Mouse (Mus musculus) MEL (cell line): ENCODE measurements at regions not wholly inside any gene's neighbourhood (a gene's known extent, or its start where the extent isn't known, plus 50 kb on each side); places are given as distances from the start of the nearest gene placed in this dataset.

Experiments used
- DNase-seq: peaks from one replicate; pipeline ENCODE4 v3.0.0; 2011; ENCODE audit warnings: low read depth, low spot score
- H3K27ac ChIP-seq: 2 replicates; pipeline ENCODE4 v1.5.1; 2012; ENCODE audit warnings: low read depth, mild to moderate bottlenecking, control low read depth, low read length, moderate library complexity; ENCODE audit not compliant: control insufficient read depth
- H3K27me3 ChIP-seq, 2 experiments: fragments of 150-350 bp in 1 of 2; sonication (generic) in 1 of 2; 2 replicates each; pipeline ENCODE4 v1.6.1; 2012; ENCODE audit warnings: low read length in 2 of 2, mild to moderate bottlenecking in 2 of 2, improper control_type of control experiment in 1 of 2, moderate library complexity in 1 of 2; ENCODE audit not compliant: insufficient read depth in 2 of 2, control insufficient read depth in 1 of 2
- H3K36me3 ChIP-seq, 2 experiments: 2 replicates each; pipeline ENCODE4 v1.6.1; 2012 to 2014; ENCODE audit warnings: low read length in 2 of 2, improper control_type of control experiment in 1 of 2, inconsistent platforms in 1 of 2, mild to moderate bottlenecking in 1 of 2; ENCODE audit not compliant: insufficient read depth in 2 of 2, control insufficient read depth in 1 of 2
- H3K4me1 ChIP-seq, 2 experiments: fragments of 150-350 bp in 1 of 2; sonication (generic) in 1 of 2; 2 replicates each; pipeline ENCODE4 v1.6.1; 2012; ENCODE audit warnings: low read length in 2 of 2, improper control_type of control experiment in 1 of 2, mild to moderate bottlenecking in 1 of 2; ENCODE audit not compliant: insufficient read depth in 2 of 2, control insufficient read depth in 1 of 2
- H3K4me3 ChIP-seq, 2 experiments: fragments of 150-350 bp in 1 of 2; sonication (generic) in 1 of 2; 2 replicates each; pipeline ENCODE4 v1.5.1; 2012; ENCODE audit warnings: low read depth in 2 of 2, low read length in 2 of 2, mild to moderate bottlenecking in 2 of 2, moderate library complexity in 2 of 2, control low read depth in 1 of 2, improper control_type of control experiment in 1 of 2; ENCODE audit not compliant: control insufficient read depth in 1 of 2, insufficient read depth in 1 of 2
- H3K79me2 ChIP-seq: 2 replicates; pipeline ENCODE4 v1.6.1; 2012; ENCODE audit warnings: mild to moderate bottlenecking, low read length, moderate library complexity; ENCODE audit not compliant: control insufficient read depth, poor library complexity, insufficient read depth
- H3K9ac ChIP-seq: 2 replicates; pipeline ENCODE4 v1.6.1; 2012; ENCODE audit warnings: low read depth, mild to moderate bottlenecking, control low read depth, low read length, moderate library complexity; ENCODE audit not compliant: control insufficient read depth, poor library complexity, severe bottlenecking
- H3K9me3 ChIP-seq: fragments of 150-350 bp; sonication (generic); replicated peaks from 2 replicates; pipeline ENCODE4 v1.6.1; 2012; ENCODE audit warnings: mild to moderate bottlenecking, low read length, improper control_type of control experiment, moderate library complexity; ENCODE audit not compliant: insufficient read depth
- CTCF ChIP-seq, 3 experiments: IDR thresholded peaks in 2 of 3; conservative IDR thresholded peaks in 1 of 3; 2 replicates each; pipeline ENCODE4 v1.5.1; 2011 to 2012; ENCODE audit warnings: low read length in 3 of 3, low read depth in 2 of 3, mild to moderate bottlenecking in 2 of 3, improper control_type of control experiment in 1 of 3, inconsistent platforms in 1 of 3, mixed read lengths in 1 of 3, moderate library complexity in 1 of 3; ENCODE audit not compliant: control insufficient read depth in 1 of 3, insufficient read depth in 1 of 3, poor library complexity in 1 of 3, severe bottlenecking in 1 of 3
- ELF1 ChIP-seq: IDR thresholded peaks from 2 replicates; pipeline ENCODE4 v1.6.1; 2014; ENCODE audit warnings: low read depth, mild to moderate bottlenecking, inconsistent platforms, low read length, improper control_type of control experiment, moderate library complexity
- ETS1 ChIP-seq: IDR thresholded peaks from 2 replicates; pipeline ENCODE4 v1.6.1; 2012; ENCODE audit warnings: low read depth, mild to moderate bottlenecking, inconsistent platforms, low read length, improper control_type of control experiment, moderate library complexity
- GATA1 ChIP-seq: IDR thresholded peaks from 2 replicates; pipeline ENCODE4 v1.6.1; 2011; ENCODE audit warnings: low read depth, low read length, improper control_type of control experiment
- HCFC1 ChIP-seq: IDR thresholded peaks from 2 replicates; pipeline ENCODE4 v1.6.1; 2012; ENCODE audit warnings: low read depth, mild to moderate bottlenecking, inconsistent platforms, low read length, improper control_type of control experiment, moderate library complexity
- KAT2A ChIP-seq: conservative IDR thresholded peaks from 2 replicates; pipeline ENCODE4 v1.6.1; 2012; ENCODE audit warnings: low read depth, low read length, improper control_type of control experiment, inconsistent platforms
- MAFK ChIP-seq: IDR thresholded peaks from 2 replicates; pipeline ENCODE4 v1.6.1; 2011; ENCODE audit warnings: low read depth, mild to moderate bottlenecking, low read length, improper control_type of control experiment, borderline replicate concordance
- MXI1 ChIP-seq: IDR thresholded peaks from 2 replicates; pipeline ENCODE4 v1.6.1; 2011; ENCODE audit warnings: mild to moderate bottlenecking, low read depth, low read length, improper control_type of control experiment
- MYB ChIP-seq: IDR thresholded peaks from 2 replicates; pipeline ENCODE4 v1.6.1; 2011; ENCODE audit warnings: mild to moderate bottlenecking, low read depth, low read length, improper control_type of control experiment
- NRF1 ChIP-seq: IDR thresholded peaks from 2 replicates; pipeline ENCODE4 v1.6.1; 2014; ENCODE audit warnings: low read depth, mild to moderate bottlenecking, inconsistent platforms, low read length, improper control_type of control experiment, moderate library complexity; ENCODE audit not compliant: poor library complexity, insufficient read depth, severe bottlenecking
- POLR2A ChIP-seq, 2 experiments: IDR thresholded peaks; 2 replicates each; pipeline ENCODE4 v1.6.1; 2011 to 2012; ENCODE audit warnings: low read length in 2 of 2, mild to moderate bottlenecking in 2 of 2, control low read depth in 1 of 2, improper control_type of control experiment in 1 of 2, low read depth in 1 of 2, moderate library complexity in 1 of 2; ENCODE audit not compliant: control insufficient read depth in 1 of 2, insufficient read depth in 1 of 2, poor library complexity in 1 of 2
- POLR2AphosphoS2 ChIP-seq: IDR thresholded peaks from 2 replicates; pipeline ENCODE4 v1.6.1; 2011; ENCODE audit warnings: low read length, improper control_type of control experiment
- POLR2AphosphoS5 ChIP-seq: IDR thresholded peaks from 2 replicates; pipeline ENCODE4 v1.6.1; 2012; ENCODE audit warnings: low read depth, borderline replicate concordance, mild to moderate bottlenecking, inconsistent platforms, low read length, moderate library complexity, mixed read lengths
- RAD21 ChIP-seq: IDR thresholded peaks from 2 replicates; pipeline ENCODE4 v1.6.1; 2011; ENCODE audit warnings: mild to moderate bottlenecking, low read depth, low read length, improper control_type of control experiment
- SIN3A ChIP-seq: IDR thresholded peaks from 2 replicates; pipeline ENCODE4 v1.6.1; 2012; ENCODE audit warnings: low read length, improper control_type of control experiment, inconsistent platforms
- SMC3 ChIP-seq: IDR thresholded peaks from 2 replicates; pipeline ENCODE4 v1.6.1; 2011; ENCODE audit warnings: low read depth, low read length, improper control_type of control experiment
- TBP ChIP-seq: IDR thresholded peaks from 2 replicates; pipeline ENCODE4 v1.8.0; 2011; ENCODE audit warnings: low read depth, low read length, improper control_type of control experiment
- TCF12 ChIP-seq: IDR thresholded peaks from 2 replicates; pipeline ENCODE4 v1.6.1; 2014; ENCODE audit warnings: low read depth, mild to moderate bottlenecking, inconsistent platforms, low read length, improper control_type of control experiment, moderate library complexity
- UBTF ChIP-seq: IDR thresholded peaks from 2 replicates; pipeline ENCODE4 v1.6.1; 2012; ENCODE audit warnings: low read depth, mild to moderate bottlenecking, inconsistent platforms, low read length, improper control_type of control experiment, moderate library complexity, borderline replicate concordance; ENCODE audit not compliant: insufficient read depth
- ZC3H11A ChIP-seq: IDR thresholded peaks from 2 replicates; pipeline ENCODE4 v1.6.1; 2012; ENCODE audit warnings: low read depth, mild to moderate bottlenecking, inconsistent platforms, low read length, improper control_type of control experiment
- ZKSCAN1 ChIP-seq: IDR thresholded peaks from 2 replicates; pipeline ENCODE4 v1.6.1; 2012; ENCODE audit warnings: low read depth, mild to moderate bottlenecking, inconsistent platforms, low read length, improper control_type of control experiment, moderate library complexity

GRCm38 (mm10) chr3:52171303-52171702 lies 66.4 kb upstream of the Maml3 start:
- no peak for DNase-seq
- Histone ChIP-seq H3K27me3 (peaks cover 0 to 8% of the 10 kb centered on the region in 2 experiments; a peak in 3 of 4 replicates), H3K36me3 (no peaks in the 10 kb centered on the region), H3K9ac (no peak overlapping the region), H3K4me3 (no peak overlapping the region), H3K27ac (no peak overlapping the region), H3K9me3 (no peaks in the 10 kb centered on the region), H3K4me1 (no peaks in the 10 kb centered on the region), H3K79me2 (no peaks in the 10 kb centered on the region)
- TF ChIP-seq ETS1 (no peak), NRF1 (no peak), POLR2AphosphoS5 (no peak), POLR2A (IDR thresholded peaks at IDR 0.05; ENCODE audit: control insufficient read depth in 1 of 2, insufficient read depth in 1 of 2, low read depth in 1 of 2, low read length in 2 of 2, poor library complexity in 1 of 2) (no peak), TBP (no peak), UBTF (no peak)

- peak; percentile 46 for DNase-seq
- H3K27ac ChIP-seq = no peak overlapping the region
- peaks cover 0 to 5% of the 10 kb centered on the region in 2 experiments; a peak in 3 of 4 replicates for H3K27me3 ChIP-seq
- no peak overlapping the region for H3K4me3 ChIP-seq
- H3K4me1 ChIP-seq = no peaks in the 10 kb centered on the region
- no peak for TF ChIP-seq GATA1
- TF ChIP-seq CTCF (IDR thresholded peaks at IDR 0.05 in 2 of 3, conservative IDR thresholded peaks at IDR 0.05 in 1 of 3; ENCODE audit: control insufficient read depth in 1 of 3, insufficient read depth in 1 of 3, low read depth in 2 of 3, low read length in 3 of 3, poor library complexity in 1 of 3, severe bottlenecking in 1 of 3) = peak in 1 of 3 experiments; percentile 51; a peak in 2 of 6 replicates
- TF ChIP-seq ZC3H11A = peak; percentile 55
- no peak for TF ChIP-seq KAT2A
- TF ChIP-seq SMC3 = peak; percentile 69
- peak; percentile 50 for TF ChIP-seq RAD21
- no peaks in the 10 kb centered on the region for H3K36me3 ChIP-seq
- H3K9me3 ChIP-seq = no peaks in the 10 kb centered on the region
- H3K79me2 ChIP-seq = no peaks in the 10 kb centered on the region
- H3K9ac ChIP-seq = no peak overlapping the region
Measured at GRCm38 (mm10) chr3:52173490-52173889, 68.6 kb upstream of the Maml3 start.

- Histone ChIP-seq H3K36me3 (peaks cover 0 to 5% of the 10 kb centered on the region in 2 experiments; a peak in 2 of 4 replicates), H3K27me3 (no peaks in the 10 kb centered on the region; a peak in 2 of 4 replicates), H3K79me2 (no peaks in the 10 kb centered on the region), H3K9ac (no peak overlapping the region), H3K4me1 (peaks cover 0 to 6% of the 10 kb centered on the region in 2 experiments; a peak in 3 of 4 replicates), H3K27ac (no peak overlapping the region), H3K4me3 (no peak overlapping the region), H3K9me3 (no peaks in the 10 kb centered on the region)
- no peak for TF ChIP-seq ELF1
- no peak for TF ChIP-seq MXI1
- no peak for TF ChIP-seq TCF12
- no peak for TF ChIP-seq ZKSCAN1
- TF ChIP-seq SIN3A = no peak
- TF ChIP-seq MAFK = no peak
- TF ChIP-seq NRF1 = no peak
- TF ChIP-seq MYB = no peak
- no peak for TF ChIP-seq SMC3
- TF ChIP-seq CTCF (IDR thresholded peaks at IDR 0.05 in 2 of 3, conservative IDR thresholded peaks at IDR 0.05 in 1 of 3; ENCODE audit: control insufficient read depth in 1 of 3, insufficient read depth in 1 of 3, low read depth in 2 of 3, low read length in 3 of 3, poor library complexity in 1 of 3, severe bottlenecking in 1 of 3) = no peak
- no peak for TF ChIP-seq HCFC1
- no peak for TF ChIP-seq POLR2AphosphoS2
- no peak for DNase-seq
Measured at GRCm38 (mm10) chr3:52176108-52176507, 71.2 kb upstream of the Maml3 start.
